Mouse (Mus musculus) adrenal gland (tissue): ENCODE measurements around the gene Fgfr2.

Source experiments
- intact Hi-C: fragments of 180-260 bp; cut with DNase I; formaldehyde crosslinking; loops from one replicate; pipeline ENCODE4 v1.15.1; 2025

The Fgfr2 gene

GRCm38 (mm10) chr7:131861157-131861556 lies 1262.0 kb downstream of the Fgfr2 start:
- intact Hi-C loops: no loop called here

DNA sequence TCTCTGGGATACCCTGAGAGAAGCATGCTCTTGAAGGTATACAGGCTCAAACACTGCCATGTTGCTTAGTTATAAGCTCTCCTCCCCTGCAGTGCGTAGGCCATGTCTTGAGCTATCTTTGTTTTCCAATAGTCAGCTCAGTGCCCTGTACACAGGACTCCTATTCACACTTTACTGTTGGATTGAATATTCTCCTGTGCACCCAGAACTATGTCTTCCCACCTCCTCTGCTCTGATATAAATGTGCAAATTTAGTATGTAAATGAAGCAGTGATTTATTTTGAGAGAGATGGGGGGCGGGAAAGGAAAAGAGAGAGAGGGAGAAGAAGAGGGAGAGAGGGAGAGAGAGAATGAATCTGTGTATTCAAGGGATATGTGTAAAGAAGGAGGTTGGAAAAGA lies 1267.5 kb downstream of the Fgfr2 start:
- intact Hi-C loops: no loop called here

GRCm38 (mm10) chr7:131850579-131850978 lies 1272.6 kb downstream of the Fgfr2 start:
- intact Hi-C loops: no loop called here

GRCm38 (mm10) chr7:131846066-131846905 lies 1276.9 kb downstream of the Fgfr2 start:
- intact Hi-C loops: no loop called here

GRCm38 (mm10) chr7:131830261-131830660 lies 1292.9 kb downstream of the Fgfr2 start:
- intact Hi-C loops: no loop called here

GRCm38 (mm10) chr7:131826811-131827210 lies 1296.3 kb downstream of the Fgfr2 start:
- intact Hi-C loops: no loop called here

DNA sequence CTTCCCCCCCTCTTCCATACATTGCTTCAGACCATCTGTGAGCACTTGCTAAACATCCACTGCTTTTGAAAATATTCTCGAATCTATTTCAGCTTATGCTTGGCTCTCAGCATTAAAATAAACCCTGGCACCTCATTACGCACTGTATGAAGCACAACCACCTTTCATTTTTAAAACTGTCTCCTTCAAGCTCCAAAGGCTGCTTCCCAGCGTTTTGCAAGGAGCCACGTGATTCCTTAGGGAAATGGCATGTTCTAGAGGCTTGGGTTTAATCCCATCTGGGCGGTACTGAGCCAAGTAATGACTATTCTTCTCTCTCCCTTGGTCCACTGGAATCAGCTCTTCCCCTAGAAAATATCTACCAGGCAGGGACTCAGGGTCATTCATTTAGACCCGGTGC lies 1305.2 kb downstream of the Fgfr2 start:
- intact Hi-C loops: no loop called here

- intact Hi-C loops: no loop called here
These were observed 1306.5 kb downstream of the Fgfr2 start for GRCm38 (mm10) chr7:131816641-131817040.

GRCm38 (mm10) chr7:131812116-131812515 lies 1311.0 kb downstream of the Fgfr2 start:
- intact Hi-C loops: no loop called here

DNA sequence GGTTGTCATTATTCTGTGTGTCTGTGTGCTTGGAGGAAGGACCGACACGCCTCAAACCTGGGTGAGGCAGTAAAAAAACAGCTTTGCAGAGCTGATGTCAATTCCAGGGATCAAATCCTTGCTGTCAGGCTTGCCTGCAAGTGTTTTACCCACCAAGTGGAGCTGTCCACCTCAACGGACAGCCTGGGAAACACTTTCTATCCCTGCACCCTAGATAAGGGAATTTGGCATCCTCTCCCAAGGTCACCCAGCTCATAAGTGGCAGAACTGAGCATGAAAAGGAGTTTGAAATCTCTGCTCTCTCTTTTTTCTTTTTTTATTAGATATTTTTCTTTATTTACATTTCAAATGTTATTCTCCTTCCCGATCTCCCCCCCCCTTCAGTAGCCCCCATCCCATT lies 1312.2 kb downstream of the Fgfr2 start:
- intact Hi-C loops: no loop called here

DNA sequence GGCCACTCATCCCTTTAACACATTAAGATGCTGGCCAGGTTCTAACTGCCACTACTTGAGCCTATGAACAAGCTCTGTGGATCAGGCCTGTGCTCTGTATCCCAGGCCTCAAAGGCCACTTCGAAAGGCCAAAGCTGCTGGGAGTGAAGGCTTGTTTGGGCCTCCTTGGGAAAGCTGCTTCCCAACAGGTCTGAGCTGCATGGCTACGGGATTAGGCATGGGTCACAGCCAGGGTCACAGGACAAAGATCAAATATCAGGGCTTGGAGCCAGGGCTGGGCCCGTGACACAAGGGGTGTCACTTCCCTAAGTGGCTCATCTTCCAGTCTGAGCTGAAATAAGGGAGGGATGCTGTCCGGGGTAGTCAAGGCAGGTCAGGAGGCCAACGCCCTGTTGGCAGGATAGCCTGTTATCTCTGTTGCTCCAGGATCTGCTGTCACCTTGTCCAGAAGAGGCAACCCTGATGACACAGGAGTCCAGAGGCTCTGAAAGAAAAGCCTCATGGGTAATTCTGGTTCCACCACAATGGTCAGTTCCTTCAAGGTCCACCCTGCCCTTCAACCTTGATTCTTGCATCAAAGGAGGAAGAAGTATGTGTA lies 1313.5 kb downstream of the Fgfr2 start:
- intact Hi-C loops: no loop called here

- intact Hi-C loops: no loop called here
These were observed 1315.9 kb downstream of the Fgfr2 start for GRCm38 (mm10) chr7:131807257-131807656.

DNA sequence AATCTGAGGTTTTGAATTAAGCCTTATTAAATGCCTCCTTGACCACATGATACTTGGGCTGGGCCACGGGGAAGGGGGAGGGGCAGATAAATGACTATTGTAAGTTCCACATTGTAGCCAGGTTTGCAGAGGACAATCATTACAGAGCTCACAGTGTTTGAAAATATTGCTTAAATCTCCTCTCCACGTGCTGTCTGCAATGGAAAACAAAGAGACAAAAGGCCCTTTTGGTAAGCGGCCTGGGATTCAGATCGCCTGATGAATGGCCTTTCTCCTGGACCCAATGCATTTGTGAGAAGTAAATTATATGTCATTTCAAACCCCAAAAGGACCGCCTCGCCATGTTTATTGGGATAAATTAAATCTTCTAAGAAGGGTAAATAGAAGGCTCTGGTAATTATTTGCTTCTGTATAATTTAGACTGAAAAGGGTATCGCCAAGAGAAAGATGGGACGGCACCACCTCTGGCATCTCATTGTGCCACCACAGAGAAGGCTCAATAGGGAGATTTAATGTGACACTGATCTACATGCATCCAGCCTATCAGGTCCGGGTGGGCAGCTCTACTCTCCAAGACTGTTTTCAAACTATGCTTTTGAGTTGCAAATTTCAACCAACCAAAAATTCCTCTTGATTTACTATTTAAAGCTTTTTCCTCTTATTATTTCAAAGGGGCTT lies 1317.5 kb downstream of the Fgfr2 start:
- intact Hi-C loops: no loop called here

- intact Hi-C loops: no loop called here
These were observed 1322.6 kb downstream of the Fgfr2 start for GRCm38 (mm10) chr7:131800416-131801045.

DNA sequence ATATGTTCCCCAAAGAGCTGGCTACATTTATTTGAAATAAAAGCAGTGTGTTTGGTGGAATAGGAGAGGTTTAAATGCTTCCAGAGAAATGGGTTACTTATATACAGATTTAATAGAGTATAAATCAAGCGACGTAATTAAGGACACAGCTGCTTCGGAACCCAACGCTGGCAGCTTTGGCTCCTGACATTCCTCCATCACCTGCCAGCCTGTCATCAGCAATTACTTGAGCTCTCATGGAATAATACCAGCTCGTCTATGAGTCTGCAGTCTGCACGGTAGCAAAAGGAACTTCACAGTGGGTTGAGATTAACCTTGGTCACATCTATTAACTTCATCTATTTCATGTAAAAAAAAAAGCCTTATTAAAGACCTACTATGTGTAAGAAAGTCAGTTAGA lies 1326.0 kb downstream of the Fgfr2 start:
- intact Hi-C loops: no loop called here

DNA sequence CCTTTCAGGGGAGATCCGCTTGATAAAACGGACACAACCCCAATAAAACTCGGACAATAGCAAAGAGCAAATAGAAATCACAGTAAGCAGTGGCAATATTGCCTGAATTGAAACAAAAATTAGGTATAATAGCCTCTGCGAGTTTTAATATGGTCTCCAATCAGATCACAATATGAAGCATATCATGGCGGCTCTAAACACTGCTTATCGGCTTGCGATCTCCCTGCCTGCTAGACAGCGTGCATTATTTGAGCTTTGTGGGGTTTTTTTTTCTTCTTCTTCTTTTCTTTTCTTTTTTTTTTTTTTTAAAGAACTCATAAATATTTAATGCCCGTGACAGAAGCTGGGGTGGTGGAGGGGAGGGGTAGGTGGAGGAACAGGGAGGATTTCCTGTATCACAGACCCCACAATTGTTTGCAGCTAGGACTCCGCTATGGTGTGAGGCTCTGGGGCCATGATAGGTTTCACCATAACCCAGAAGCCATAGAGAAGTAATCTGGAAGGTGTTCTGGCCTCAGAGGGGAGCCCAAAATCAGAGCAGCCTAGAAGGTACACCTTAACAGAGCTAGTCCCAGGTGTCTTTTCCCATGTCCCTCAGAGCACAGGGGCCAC lies 1334.4 kb downstream of the Fgfr2 start:
- intact Hi-C loops: no loop called here

DNA sequence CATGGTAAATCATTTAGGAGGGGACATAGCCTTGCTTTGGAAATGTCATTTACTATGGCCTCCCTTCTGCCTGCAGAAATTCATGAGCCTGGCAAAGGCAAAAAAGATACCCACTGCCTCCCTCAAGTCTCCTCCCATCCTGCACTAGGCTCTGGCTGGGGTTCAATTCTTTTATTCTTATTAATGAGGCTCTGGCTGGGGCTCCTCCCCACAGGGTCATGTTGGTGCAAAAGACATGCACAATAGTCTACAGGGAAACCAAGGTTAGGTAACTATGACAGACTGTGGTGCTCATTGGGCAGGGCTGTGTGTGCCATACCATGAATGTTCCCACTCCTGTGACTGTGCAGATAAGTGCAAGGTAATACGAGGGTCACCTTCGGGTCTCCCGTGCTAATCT lies 1337.4 kb downstream of the Fgfr2 start:
- intact Hi-C loops: no loop called here

- intact Hi-C loops: no loop called here
These were observed 1344.7 kb downstream of the Fgfr2 start for GRCm38 (mm10) chr7:131778271-131778985.

DNA sequence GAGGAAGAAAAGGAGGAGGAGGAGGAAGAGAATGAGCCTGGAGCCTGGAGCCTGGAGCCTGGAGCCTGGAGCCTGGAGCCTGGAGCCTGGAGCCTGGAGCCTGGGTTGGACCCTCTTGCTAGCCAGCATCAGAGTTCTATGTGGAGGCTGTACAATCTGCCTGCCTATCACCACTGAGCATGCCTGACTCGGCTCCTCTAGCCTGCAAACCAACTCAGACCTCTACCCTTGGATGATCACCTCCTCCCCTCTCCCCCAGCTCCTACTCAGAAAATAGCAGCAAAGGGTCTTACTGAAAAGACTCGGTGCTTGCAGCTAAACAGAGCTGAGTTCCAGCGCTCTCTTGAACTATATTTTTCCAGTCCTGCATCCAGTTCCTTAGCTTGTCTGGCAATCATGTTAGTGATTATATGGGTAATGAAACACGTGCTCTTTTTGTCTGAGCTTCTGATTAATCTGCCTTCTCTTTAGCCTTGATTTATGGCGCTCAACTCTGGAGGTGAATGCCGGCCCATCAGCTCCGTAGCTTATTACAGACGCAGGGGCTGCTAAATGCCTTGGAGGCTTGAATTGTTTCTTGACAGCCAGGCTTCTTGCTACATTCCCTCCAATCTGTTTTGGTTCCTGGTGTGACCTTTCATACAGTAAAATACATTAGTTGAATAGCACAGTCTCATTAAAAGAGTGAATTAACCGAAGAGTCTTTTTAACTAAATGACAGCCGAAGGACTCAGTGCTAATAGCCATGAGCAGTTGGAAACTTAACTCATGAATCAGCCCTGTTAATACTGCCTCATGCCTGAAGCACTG lies 1345.5 kb downstream of the Fgfr2 start:
- intact Hi-C loops: no loop called here

DNA sequence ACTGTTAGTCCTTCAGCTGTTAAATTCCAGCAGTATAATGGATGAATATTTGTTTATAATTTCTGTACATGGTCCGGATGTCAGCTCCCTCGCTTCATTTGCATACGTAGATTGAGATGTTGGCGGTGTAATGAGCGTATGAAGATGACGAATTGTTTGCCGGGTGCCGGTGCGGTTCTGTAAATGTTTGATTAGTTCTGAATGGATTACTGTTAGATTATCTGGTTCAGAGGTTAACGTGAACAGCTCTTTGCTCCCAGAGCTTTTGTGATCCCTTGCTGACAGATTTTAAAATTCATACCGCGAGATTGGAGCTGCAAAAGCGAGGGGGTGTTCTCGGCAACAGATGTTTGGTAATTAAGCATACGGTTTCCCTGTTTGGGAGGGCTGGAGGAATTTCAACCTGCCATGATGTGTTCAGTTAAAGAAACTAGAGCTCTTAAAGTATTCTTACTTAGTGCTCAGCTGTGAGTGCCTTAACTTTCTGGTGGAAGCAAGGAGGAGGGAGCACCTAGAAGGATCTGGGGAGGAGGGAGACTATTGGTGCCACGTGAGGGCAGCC lies 1346.9 kb downstream of the Fgfr2 start:
- intact Hi-C loops: no loop called here
